Mouse (Mus musculus) heart, embryonic 16.5 days (tissue): ENCODE data around the gene Epha4. TPM values are rescaled to one million over a fixed set of nuclear protein-coding genes. Genes with fewer than 3 reads are reported as not detected.

ENCODE experiments used
- ATAC-seq: fragments of 200-750 bp; cut with Nextera tagmentation; replicated peaks from 2 replicates; pipeline ENCODE4 v1.8.0; 2017; ENCODE audit warnings: moderate number of reproducible peaks; ENCODE audit not compliant: insufficient read depth, low FRiP score; ENCODE audit errors: extremely low read depth
- H3K27ac ChIP-seq: fragments of 300-500 bp; sonication (generic); 2 replicates; pipeline ENCODE4 v1.5.1; 2014; ENCODE audit warnings: mild to moderate bottlenecking, low read length, control low read depth, moderate library complexity
- H3K27me3 ChIP-seq: fragments of 300-500 bp; sonication (generic); 2 replicates; pipeline ENCODE4 v1.6.1; 2014; ENCODE audit warnings: low read length, mixed read lengths; ENCODE audit not compliant: control insufficient read depth, insufficient read depth
- H3K36me3 ChIP-seq: fragments of 300-500 bp; sonication (generic); 2 replicates; pipeline ENCODE4 v1.6.1; 2014; ENCODE audit not compliant: control insufficient read depth, insufficient read depth
- H3K4me1 ChIP-seq: fragments of 300-500 bp; sonication (generic); 2 replicates; pipeline ENCODE4 v1.6.1; 2014; ENCODE audit warnings: low read length, mixed read lengths; ENCODE audit not compliant: control insufficient read depth, insufficient read depth
- H3K4me2 ChIP-seq: fragments of 300-500 bp; sonication (generic); 2 replicates; pipeline ENCODE4 v1.6.1; 2014; ENCODE audit warnings: low read depth, mild to moderate bottlenecking, control low read depth, low read length
- H3K4me3 ChIP-seq: fragments of 300-500 bp; sonication (generic); 2 replicates; pipeline ENCODE4 v1.5.1; 2014; ENCODE audit warnings: mild to moderate bottlenecking, control low read depth, low read length
- H3K9ac ChIP-seq: fragments of 300-500 bp; sonication (generic); 2 replicates; pipeline ENCODE4 v1.6.1; 2014; ENCODE audit warnings: low read length, control low read depth
- H3K9me3 ChIP-seq: fragments of 300-500 bp; sonication (generic); replicated peaks from 2 replicates; pipeline ENCODE4 v1.6.1; 2016; ENCODE audit warnings: low read length; ENCODE audit not compliant: control insufficient read depth
- WGBS: fragments of 180-500 bp; shearing (Covaris S2); extraction: QIAGEN DNeasy Blood & Tissue Kit; methylation state at CpG from one replicate; pipeline ENCODE4 v1.1.7; 2014; 5-methylcytosine and 5-hydroxymethylcytosine counted together
- polyA plus RNA-seq: library from polyadenylated mRNA; unstranded; fragments of >200 nt; fragmentation: Nextera tagmentation; extraction: Ambion mirVana; gene quantifications from 2 replicates; pipeline ENCODE4 v1.2.1, GENCODE M21; 2015

Epha4 gene
- polyA plus RNA-seq, 1 experiment from 2014 or later: 9.1 TPM

DNA sequence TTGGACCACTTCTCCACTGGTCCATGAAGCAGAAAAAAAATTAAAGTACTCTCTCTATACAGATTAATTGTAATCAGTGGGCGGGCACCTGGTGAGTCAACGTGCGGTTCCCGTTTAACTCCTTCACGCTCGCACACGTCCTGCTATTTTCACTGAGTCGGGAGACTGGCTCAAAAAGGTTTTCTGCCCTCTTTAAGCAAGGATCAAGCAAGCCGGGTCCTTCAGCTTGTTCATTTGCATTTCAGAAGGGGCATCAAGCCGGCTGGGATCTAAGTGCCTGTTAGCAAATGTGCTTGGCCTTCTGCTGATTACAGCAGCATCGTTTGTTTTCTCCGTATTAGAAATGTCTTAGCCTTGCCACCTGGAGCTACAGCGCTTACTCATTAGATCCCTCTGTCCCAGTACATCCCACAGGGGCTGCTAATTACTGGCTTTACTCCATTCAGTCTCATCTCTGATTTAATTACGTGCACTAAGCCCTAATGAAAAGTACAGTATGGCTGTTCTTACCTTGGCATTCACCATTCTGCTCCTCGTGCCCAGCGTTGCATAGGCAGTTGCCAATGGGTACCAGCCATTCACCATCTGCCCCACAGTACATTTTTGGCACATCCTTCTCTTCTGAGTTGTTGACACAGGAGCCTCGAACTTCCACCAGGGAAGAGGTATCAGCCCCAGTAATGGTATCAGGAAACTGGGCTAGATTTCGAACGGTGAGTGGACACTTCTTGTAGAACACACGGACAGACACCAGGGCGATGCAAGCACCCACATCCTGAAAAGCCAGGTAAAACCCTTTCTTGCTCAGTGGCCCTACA, 8.6 kb downstream of the Epha4 start:
- Histone ChIP-seq H3K27me3 (no peaks in the 10 kb centered on the region), H3K9ac (no peak overlapping the region), H3K4me3 (no peak overlapping the region), H3K36me3 (no peaks in the 10 kb centered on the region), H3K27ac (no peak overlapping the region), H3K4me1 (peaks cover 9% of the 10 kb centered on the region), H3K4me2 (no peak overlapping the region), H3K9me3 (no peaks in the 10 kb centered on the region)
- WGBS: 69% methylated on average over 21 of the region's 21 CpGs
- ATAC-seq: no peak

DNA sequence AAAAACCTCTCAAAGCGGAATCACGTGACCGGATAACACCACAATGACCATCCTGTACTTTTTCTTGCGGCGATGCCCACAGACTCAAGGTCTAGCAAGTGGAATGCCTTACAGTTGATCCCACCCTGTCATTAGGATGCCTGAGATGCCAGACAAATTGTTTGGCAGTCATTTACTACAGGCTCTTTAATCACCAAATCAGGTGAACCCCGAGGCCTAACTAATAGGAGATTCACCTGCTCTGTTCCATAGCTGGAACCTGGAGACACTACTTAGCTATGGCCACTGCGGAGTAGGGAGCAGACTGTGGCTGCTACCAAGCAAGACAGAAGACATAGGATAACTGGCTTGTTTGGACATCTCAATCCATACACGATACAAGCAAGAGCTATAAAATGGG, 9.6 kb downstream of the Epha4 start:
- Histone ChIP-seq H3K4me2 (peak overlapping the region; percentile 27), H3K36me3 (no peaks in the 10 kb centered on the region), H3K9ac (no peak overlapping the region), H3K27me3 (no peaks in the 10 kb centered on the region), H3K27ac (no peak overlapping the region), H3K9me3 (no peaks in the 10 kb centered on the region), H3K4me3 (no peak overlapping the region), H3K4me1 (peaks cover 9% of the 10 kb centered on the region)
- 68% methylated on average over 8 of the region's 8 CpGs for WGBS
- ATAC-seq: no peak

GRCm38 (mm10) chr1:77504813-77505212, 10.1 kb downstream of the Epha4 start:
- no peak overlapping the region for H3K4me2 ChIP-seq
- WGBS: 32% methylated on average over 2 of the region's 2 CpGs

DNA sequence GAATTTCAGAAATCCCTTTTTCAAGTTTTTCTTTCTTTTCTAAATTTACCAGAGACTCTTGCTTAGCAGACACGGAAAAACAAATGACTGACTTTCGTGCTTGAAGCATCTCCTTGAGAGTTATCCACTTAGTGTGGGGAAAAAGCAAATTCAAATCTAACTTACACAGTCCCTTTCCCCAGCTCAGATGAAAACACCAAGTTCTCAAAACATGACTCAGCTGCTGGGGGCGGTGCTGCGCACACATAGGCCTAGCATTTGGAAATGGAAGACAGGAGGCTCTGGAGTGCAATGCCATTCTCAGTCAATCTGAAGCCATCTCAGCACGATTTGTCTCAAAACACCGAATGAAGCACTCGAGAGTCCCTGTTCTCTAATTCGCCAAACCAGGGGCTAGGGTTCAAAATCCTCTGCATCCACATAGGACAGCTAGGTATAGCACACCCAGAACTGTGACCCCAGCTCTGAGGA, 11.1 kb downstream of the Epha4 start:
- H3K4me3 ChIP-seq: no peak overlapping the region
- no peaks in the 10 kb centered on the region for H3K9me3 ChIP-seq
- H3K4me1 ChIP-seq: peaks cover 9% of the 10 kb centered on the region
- H3K4me2 ChIP-seq: no peak overlapping the region
- H3K27me3 ChIP-seq: no peaks in the 10 kb centered on the region
- no peak overlapping the region for H3K27ac ChIP-seq
- no peak for ATAC-seq
- no peak overlapping the region for H3K9ac ChIP-seq
- 83% methylated on average over 8 of the region's 8 CpGs for WGBS
- H3K36me3 ChIP-seq: no peaks in the 10 kb centered on the region

More at GRCm38 (mm10) chr1:77504813-77505212, 10.1 kb downstream of the Epha4 start:
- Histone ChIP-seq H3K36me3 (no peaks in the 10 kb centered on the region), H3K27ac (no peak overlapping the region), H3K9me3 (no peaks in the 10 kb centered on the region), H3K9ac (no peak overlapping the region), H3K4me3 (no peak overlapping the region), H3K27me3 (no peaks in the 10 kb centered on the region), H3K4me1 (peaks cover 9% of the 10 kb centered on the region)
- ATAC-seq: no peak

- WGBS: 55% methylated on average over 11 of the region's 11 CpGs
- peaks cover 9% of the 10 kb centered on the region for H3K4me1 ChIP-seq
These were observed 12.3 kb downstream of the Epha4 start for GRCm38 (mm10) chr1:77502554-77503119.

DNA sequence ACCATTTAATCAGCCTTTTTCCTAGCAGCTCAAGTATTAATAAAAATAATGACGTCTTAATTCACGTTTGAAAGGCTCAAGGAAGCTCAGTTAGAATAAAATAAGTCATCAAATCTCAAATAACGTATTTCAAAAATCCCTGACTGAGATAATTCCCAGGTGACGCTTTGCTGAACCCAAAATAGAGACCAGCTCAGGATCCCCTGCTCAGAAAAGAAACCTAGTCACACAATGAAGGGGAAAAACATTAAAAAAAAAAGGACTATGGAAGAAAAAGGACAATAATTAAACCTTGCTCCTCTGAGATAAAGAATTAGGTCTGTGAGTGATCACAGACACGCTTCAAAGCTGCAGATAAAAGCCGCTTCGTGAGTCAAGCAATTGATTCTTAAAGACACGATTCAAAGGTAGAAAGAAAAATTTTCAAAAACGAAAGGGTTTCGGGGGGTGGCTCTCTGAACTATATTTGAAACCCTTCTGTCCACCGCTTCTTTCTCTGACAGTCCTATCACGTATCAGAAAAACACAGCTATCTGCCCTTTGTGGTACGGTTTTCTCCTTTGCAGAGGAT, 13.4 kb downstream of the Epha4 start:
- no peaks in the 10 kb centered on the region for H3K9me3 ChIP-seq
- H3K4me1 ChIP-seq: peaks cover 13% of the 10 kb centered on the region
- no peak overlapping the region for H3K4me2 ChIP-seq
- H3K4me3 ChIP-seq: no peak overlapping the region
- ATAC-seq: no peak
- no peak overlapping the region for H3K9ac ChIP-seq
- H3K36me3 ChIP-seq: no peaks in the 10 kb centered on the region
- H3K27me3 ChIP-seq: no peaks in the 10 kb centered on the region
- H3K27ac ChIP-seq: no peak overlapping the region
- WGBS: 80% methylated on average over 13 of the region's 13 CpGs

More at GRCm38 (mm10) chr1:77502554-77503119, 12.3 kb downstream of the Epha4 start:
- Histone ChIP-seq H3K9me3 (no peaks in the 10 kb centered on the region), H3K27me3 (no peaks in the 10 kb centered on the region), H3K4me2 (no peak overlapping the region), H3K27ac (no peak overlapping the region), H3K4me3 (no peak overlapping the region), H3K9ac (no peak overlapping the region), H3K36me3 (no peaks in the 10 kb centered on the region)
- no peak for ATAC-seq

GRCm38 (mm10) chr1:77497506-77497905, 17.4 kb downstream of the Epha4 start:
- ATAC-seq: no peak
- Histone ChIP-seq H3K36me3 (no peaks in the 10 kb centered on the region), H3K9ac (no peak overlapping the region), H3K27ac (no peak overlapping the region), H3K27me3 (no peaks in the 10 kb centered on the region), H3K9me3 (no peaks in the 10 kb centered on the region), H3K4me1 (peaks cover 8% of the 10 kb centered on the region), H3K4me2 (no peak overlapping the region), H3K4me3 (no peak overlapping the region)
- 64% methylated on average over 4 of the region's 4 CpGs for WGBS

GRCm38 (mm10) chr1:77496468-77497181, 18.3 kb downstream of the Epha4 start:
- no peaks in the 10 kb centered on the region for H3K36me3 ChIP-seq
- peak overlapping the region; percentile 33 for H3K4me3 ChIP-seq
- H3K27ac ChIP-seq: no peak overlapping the region
- ATAC-seq: no peak
- no peak overlapping the region; the same call in 1 of the 2 replicates for H3K9ac ChIP-seq
- H3K27me3 ChIP-seq: no peaks in the 10 kb centered on the region
- H3K4me1 ChIP-seq: peaks cover 11% of the 10 kb centered on the region
- 40% methylated on average over 11 of the region's 11 CpGs for WGBS
- peak overlapping the region; percentile 43 for H3K4me2 ChIP-seq
- H3K9me3 ChIP-seq: no peaks in the 10 kb centered on the region
